Mouse (Mus musculus): ENCODE measurements around the gene Sae1. TPM values are rescaled to one million over a fixed set of nuclear protein-coding genes. Genes with fewer than 3 reads are reported as not detected.

The Sae1 gene
- total and polyA plus RNA-seq, 2 experiments, result 11.5 to 16.1 TPM

DNA sequence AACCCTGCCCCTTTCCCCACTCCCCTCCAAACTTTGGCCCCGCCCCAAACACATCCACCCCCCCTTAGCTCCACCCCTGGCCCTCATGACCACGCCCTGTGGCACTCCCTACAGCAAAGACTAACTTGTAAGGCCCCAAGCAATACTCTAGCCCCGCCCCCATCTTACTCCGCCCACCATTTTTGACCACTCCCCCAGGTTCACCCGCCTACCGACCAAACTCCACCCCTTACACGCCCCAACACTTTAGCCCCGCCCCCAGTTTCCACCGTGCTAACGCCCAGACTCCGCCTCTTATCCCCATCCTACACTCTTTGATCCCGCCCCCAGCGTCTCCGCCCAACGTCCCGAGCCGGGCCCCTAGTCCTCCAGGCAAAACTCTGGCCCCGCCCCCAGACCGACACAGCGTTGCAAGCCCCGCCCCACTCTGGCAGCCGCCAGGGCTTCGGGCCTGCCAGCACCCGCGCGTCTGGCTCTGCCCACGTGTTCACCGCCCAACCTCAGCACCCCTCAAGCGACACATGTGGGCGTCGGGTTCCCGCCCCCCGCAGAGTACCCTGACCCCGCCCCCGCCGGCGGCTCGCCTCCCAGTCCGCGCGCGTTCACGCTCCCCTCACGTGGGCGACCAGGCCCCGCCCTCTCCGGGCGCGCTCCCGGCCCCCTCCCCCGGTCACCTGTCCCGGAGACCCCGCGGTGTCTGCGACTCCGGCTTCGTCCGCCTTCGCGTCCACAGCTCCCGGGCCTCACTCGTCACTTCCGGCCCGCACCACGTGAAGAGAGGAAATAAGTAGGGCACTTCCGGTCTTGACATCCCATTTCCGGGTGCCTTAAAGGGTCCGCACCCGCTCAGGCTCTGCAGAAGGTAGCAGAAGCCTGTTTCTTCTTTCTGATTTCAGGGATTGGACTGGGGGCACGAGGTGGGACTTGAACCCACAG, 101.3 kb downstream of the Sae1 start, which contains the start of gene Ccdc9:
TSS of gene Ccdc9 (minus strand) at position 770 of the 936 bp plus-strand sequence.
- peak within 1 kb of the TSS; percentile 62 for H3K27ac ChIP-seq (replicated peaks; ENCODE audit: insufficient read depth, low read depth, low read length)

DNA sequence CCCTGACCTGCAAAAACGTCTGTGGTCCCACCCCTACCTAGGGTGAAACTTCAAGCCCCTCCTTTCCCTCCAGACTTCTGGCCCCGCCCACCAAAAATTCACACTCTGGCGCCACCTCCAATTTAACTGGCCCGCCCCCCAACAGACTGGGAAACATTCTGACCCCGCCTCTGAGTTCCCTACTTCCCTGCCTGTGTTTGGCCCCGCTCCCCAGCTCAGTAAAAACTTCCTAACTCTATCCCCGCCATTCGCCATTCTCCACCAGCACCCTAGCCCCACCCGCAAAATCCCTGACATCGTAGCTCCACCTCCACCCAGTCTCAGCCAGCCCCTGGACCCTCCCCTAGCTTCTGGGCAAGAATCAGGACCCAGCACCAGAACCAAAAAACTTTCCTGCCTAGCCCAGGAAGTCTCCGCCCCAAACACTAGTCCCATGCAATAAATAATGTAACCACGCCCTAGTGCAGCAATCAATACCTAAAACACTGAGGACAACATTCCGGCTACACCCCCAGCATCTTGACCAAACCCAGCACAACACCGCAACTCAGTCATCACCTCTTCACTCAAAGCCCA, 102.1 kb downstream of the Sae1 start:
- H3K4me1 ChIP-seq (ENCODE audit: control insufficient read depth, insufficient read depth, low read length), result peaks cover 3% of the 10 kb centered on the region; the same call in 1 of the 2 replicates
- peak; percentile 82 for DNase-seq (ENCODE audit: extremely low read depth, low read depth, low spot score)
- peak overlapping the region; percentile 36 for H3K4me3 ChIP-seq (ENCODE audit: insufficient read depth, low read depth, low read length)
- H3K79me2 ChIP-seq (ENCODE audit: control insufficient read depth, insufficient read depth, low read length), result no peaks in the 10 kb centered on the region
- H3K27me3 ChIP-seq (ENCODE audit: control insufficient read depth, insufficient read depth, low read length), result no peaks in the 10 kb centered on the region
- 3% methylated on average over 14 of the region's 14 CpGs for WGBS
- peaks cover 9% of the 10 kb centered on the region; the same call in 1 of the 2 replicates for H3K36me3 ChIP-seq (ENCODE audit: control insufficient read depth, insufficient read depth, low read length)
- peak overlapping the region; percentile 28; the same call in 1 of the 2 replicates for H3K9ac ChIP-seq (ENCODE audit: low read depth, low read length)
- TF ChIP-seq POLR2A (IDR thresholded peaks at IDR 0.05; ENCODE audit: extremely low read depth, insufficient read depth, low read length) (no peak), CTCF (IDR thresholded peaks at IDR 0.05; ENCODE audit: low read depth, low read length) (no peak)
- H3K27ac ChIP-seq (replicated peaks; ENCODE audit: insufficient read depth, low read depth, low read length), result peak overlapping the region; percentile 56

More for the DNA sequence above, 101.3 kb downstream of the Sae1 start, which contains the start of gene Ccdc9:
- H3K27me3 ChIP-seq (ENCODE audit: control insufficient read depth, insufficient read depth, low read length), result no peaks in the 10 kb centered on the region
- H3K4me3 ChIP-seq (ENCODE audit: insufficient read depth, low read depth, low read length), result peak within 1 kb of the TSS; percentile 76
- H3K9ac ChIP-seq (ENCODE audit: low read depth, low read length), result peak within 1 kb of the TSS; percentile 92
- TF ChIP-seq POLR2A (IDR thresholded peaks at IDR 0.05; ENCODE audit: extremely low read depth, insufficient read depth, low read length), result 0 out of 2 replicates have a peak, but pooled peaks have one; percentile 31
- no peak for TF ChIP-seq CTCF (IDR thresholded peaks at IDR 0.05; ENCODE audit: low read depth, low read length)
- WGBS, result 1% methylated on average over 69 of the region's 70 CpGs
- peak; percentile 88 for DNase-seq (ENCODE audit: extremely low read depth, low read depth, low spot score)
- H3K36me3 ChIP-seq (ENCODE audit: control insufficient read depth, insufficient read depth, low read length), result peaks cover 9% of the 10 kb centered on the region; the same call in 1 of the 2 replicates
- H3K4me1 ChIP-seq (ENCODE audit: control insufficient read depth, insufficient read depth, low read length), result peaks cover 3% of the 10 kb centered on the region; the same call in 1 of the 2 replicates
- H3K79me2 ChIP-seq (ENCODE audit: control insufficient read depth, insufficient read depth, low read length), result no peaks in the 10 kb centered on the region

DNA sequence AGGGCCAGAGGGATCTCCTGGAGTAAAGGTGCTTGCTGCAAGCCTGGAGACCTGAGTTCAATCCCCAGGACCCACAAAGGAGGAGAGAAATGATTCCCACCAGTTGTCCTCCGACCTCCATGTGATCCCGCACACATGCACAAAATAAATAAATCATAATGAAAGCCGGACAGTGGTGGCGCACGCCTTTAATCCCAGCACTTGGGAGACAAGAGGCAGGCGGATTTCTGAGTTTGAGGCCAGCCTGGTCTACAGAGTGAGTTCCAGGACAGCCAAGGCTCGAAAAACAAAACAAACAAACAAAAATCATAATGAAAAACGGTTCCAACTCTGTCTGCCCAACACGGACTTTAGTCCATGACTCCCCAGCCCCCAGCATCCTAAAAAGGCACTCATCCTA, 102.7 kb downstream of the Sae1 start:
- H3K79me2 ChIP-seq (ENCODE audit: control insufficient read depth, insufficient read depth, low read length), result no peaks in the 10 kb centered on the region
- no peak for DNase-seq (ENCODE audit: extremely low read depth, low read depth, low spot score)
- TF ChIP-seq CTCF (IDR thresholded peaks at IDR 0.05; ENCODE audit: low read depth, low read length), result no peak
- H3K36me3 ChIP-seq (ENCODE audit: control insufficient read depth, insufficient read depth, low read length), result peaks cover 9% of the 10 kb centered on the region; the same call in 1 of the 2 replicates
- H3K4me1 ChIP-seq (ENCODE audit: control insufficient read depth, insufficient read depth, low read length), result peaks cover 3% of the 10 kb centered on the region; the same call in 1 of the 2 replicates
- H3K9ac ChIP-seq (ENCODE audit: low read depth, low read length), result no peak overlapping the region
- 51% methylated on average over 9 of the region's 9 CpGs for WGBS
- H3K4me3 ChIP-seq (ENCODE audit: insufficient read depth, low read depth, low read length), result no peak overlapping the region
- H3K27ac ChIP-seq (replicated peaks; ENCODE audit: insufficient read depth, low read depth, low read length), result no peak overlapping the region
- no peaks in the 10 kb centered on the region for H3K27me3 ChIP-seq (ENCODE audit: control insufficient read depth, insufficient read depth, low read length)

DNA sequence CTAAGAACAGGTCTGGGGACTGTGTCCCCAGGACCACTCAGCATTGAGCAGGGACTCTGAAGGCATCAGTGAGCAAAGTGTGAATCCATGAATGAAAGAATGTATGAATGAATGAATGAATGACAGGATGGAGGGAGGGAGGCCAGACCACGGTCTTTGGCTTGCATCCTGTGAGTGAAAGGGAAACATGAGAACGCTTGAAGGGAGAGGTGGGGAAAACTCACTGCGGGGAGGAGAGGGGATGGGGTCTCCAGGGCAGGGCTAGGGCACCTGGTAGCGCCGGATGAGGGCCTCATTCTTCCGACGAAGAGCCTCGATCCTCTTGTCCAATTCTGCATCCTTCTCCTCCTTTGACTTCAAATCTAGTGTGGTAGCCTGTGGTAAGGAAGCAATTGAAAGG, 103.6 kb downstream of the Sae1 start:
- H3K36me3 ChIP-seq (ENCODE audit: control insufficient read depth, insufficient read depth, low read length), result peaks cover 9% of the 10 kb centered on the region; the same call in 1 of the 2 replicates
- H3K4me3 ChIP-seq (ENCODE audit: insufficient read depth, low read depth, low read length), result no peak overlapping the region
- no peak for DNase-seq (ENCODE audit: extremely low read depth, low read depth, low spot score)
- no peaks in the 10 kb centered on the region for H3K79me2 ChIP-seq (ENCODE audit: control insufficient read depth, insufficient read depth, low read length)
- WGBS, result 94% methylated on average over 8 of the region's 8 CpGs
- H3K9ac ChIP-seq (ENCODE audit: low read depth, low read length), result no peak overlapping the region
- no peak for TF ChIP-seq CTCF (IDR thresholded peaks at IDR 0.05; ENCODE audit: low read depth, low read length)
- H3K27ac ChIP-seq (replicated peaks; ENCODE audit: insufficient read depth, low read depth, low read length), result no peak overlapping the region
- H3K27me3 ChIP-seq (ENCODE audit: control insufficient read depth, insufficient read depth, low read length), result no peaks in the 10 kb centered on the region
- peaks cover 3% of the 10 kb centered on the region; the same call in 1 of the 2 replicates for H3K4me1 ChIP-seq (ENCODE audit: control insufficient read depth, insufficient read depth, low read length)

DNA sequence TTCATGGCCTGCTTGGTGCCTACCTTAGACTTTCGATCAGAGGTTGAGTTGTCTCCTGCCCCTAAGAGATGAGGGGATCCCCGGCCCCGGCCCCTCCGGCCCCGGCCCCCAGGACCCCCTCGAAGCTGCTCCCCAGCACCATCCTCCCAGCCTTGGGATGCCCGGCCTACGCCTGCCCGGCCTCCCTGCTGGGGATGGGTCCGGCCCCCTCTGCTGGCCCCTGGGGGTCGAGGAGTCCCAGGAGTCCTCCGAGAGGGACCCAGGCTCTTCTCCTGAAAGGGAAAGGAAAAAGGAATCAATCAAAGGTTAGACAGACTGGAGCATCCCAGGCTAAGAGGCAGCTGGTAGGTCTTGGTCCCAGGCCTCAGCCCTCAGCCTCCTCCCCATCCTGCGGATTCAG, 105.3 kb downstream of the Sae1 start:
- Histone ChIP-seq H3K79me2 (ENCODE audit: control insufficient read depth, insufficient read depth, low read length) (no peaks in the 10 kb centered on the region), H3K27me3 (ENCODE audit: control insufficient read depth, insufficient read depth, low read length) (no peaks in the 10 kb centered on the region), H3K36me3 (ENCODE audit: control insufficient read depth, insufficient read depth, low read length) (peaks cover 9% of the 10 kb centered on the region; the same call in 1 of the 2 replicates), H3K4me3 (ENCODE audit: insufficient read depth, low read depth, low read length) (no peak overlapping the region), H3K4me1 (ENCODE audit: control insufficient read depth, insufficient read depth, low read length) (no peaks in the 10 kb centered on the region), H3K27ac (replicated peaks; ENCODE audit: insufficient read depth, low read depth, low read length) (no peak overlapping the region), H3K9ac (ENCODE audit: low read depth, low read length) (no peak overlapping the region)
- WGBS, result 96% methylated on average over 13 of the region's 13 CpGs
- TF ChIP-seq POLR2A (IDR thresholded peaks at IDR 0.05; ENCODE audit: extremely low read depth, insufficient read depth, low read length) (no peak), CTCF (IDR thresholded peaks at IDR 0.05; ENCODE audit: low read depth, low read length) (no peak)
- no peak for DNase-seq (ENCODE audit: extremely low read depth, low read depth, low spot score)
